Mouse (Mus musculus): ENCODE measurements around the gene Prex1.
A peak's percentile ranks its signal among the peaks of the same experiment; 100 is the strongest.

Gene Prex1

GRCm38 (mm10) chr2:166720416-166720815 lies 6.8 kb upstream of the Prex1 start:
- DNase-seq = peak; percentile 30 to 33

DNA sequence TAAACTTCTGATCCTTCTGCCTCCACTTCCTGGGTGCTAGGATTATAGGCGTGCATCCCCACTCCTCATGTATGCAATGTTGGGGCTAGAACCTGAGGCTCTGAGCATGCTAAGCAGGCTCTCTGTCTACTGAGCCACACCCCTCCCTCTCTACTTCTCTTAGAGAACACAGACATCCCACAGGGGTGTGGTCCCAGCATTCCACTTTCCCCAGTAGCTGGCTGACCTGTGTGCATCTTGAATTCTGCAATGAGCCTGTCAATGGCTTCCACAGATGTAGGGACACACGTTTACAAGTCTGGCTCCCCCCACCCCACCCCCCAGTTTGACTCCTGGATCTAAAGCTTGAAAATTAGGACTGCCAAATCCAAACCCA lies 6.3 kb upstream of the Prex1 start:
- peak in 1 of 2 experiments; percentile 20 for DNase-seq

DNA sequence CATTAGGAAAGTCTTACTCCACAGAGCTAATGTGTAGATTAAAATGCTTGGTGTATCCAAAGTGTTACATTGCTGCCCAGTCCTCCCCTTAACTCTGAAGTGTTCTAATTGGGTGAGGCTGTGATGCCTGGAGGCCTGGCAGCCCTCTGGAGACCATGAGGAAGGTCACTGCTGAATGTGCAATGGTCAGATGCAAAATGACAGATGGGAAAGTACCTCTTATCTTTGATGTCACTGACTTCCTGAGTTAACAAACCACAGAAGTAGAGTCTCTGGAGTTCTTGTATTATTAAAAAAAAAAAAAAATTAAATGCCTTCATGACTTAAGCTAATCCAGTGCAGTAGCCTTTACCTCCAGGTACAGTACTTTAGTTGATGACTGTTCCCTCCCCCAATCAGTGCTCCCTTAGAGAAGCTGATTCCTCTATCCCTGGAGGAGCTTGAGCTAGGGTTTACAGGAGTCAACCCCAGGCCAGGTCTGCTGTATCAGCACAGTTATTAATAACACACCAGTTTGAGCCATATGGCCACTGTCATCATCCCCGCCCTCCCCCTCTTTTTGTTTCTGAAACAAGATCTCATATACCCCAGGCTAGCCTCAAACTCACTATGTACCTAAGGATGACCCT lies 5.8 kb upstream of the Prex1 start:
- DNase-seq = no peak

GRCm38 (mm10) chr2:166716067-166716466 lies 2.4 kb upstream of the Prex1 start:
- no peak for DNase-seq

DNA sequence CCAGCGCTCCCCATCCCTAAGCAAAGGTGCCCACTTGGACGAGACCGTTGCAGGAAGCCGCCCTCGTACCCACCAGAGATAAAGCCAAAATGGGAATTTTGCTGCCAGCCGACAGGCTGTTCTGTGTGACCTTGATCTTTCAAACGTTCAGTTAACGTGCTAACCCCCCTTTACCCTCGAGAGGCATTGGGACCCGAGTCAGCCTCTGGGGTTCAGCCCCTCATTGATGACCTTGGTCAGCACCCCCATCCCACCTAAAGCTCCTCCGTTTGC lies 731 bp upstream of the Prex1 start:
- no peak for DNase-seq

DNA sequence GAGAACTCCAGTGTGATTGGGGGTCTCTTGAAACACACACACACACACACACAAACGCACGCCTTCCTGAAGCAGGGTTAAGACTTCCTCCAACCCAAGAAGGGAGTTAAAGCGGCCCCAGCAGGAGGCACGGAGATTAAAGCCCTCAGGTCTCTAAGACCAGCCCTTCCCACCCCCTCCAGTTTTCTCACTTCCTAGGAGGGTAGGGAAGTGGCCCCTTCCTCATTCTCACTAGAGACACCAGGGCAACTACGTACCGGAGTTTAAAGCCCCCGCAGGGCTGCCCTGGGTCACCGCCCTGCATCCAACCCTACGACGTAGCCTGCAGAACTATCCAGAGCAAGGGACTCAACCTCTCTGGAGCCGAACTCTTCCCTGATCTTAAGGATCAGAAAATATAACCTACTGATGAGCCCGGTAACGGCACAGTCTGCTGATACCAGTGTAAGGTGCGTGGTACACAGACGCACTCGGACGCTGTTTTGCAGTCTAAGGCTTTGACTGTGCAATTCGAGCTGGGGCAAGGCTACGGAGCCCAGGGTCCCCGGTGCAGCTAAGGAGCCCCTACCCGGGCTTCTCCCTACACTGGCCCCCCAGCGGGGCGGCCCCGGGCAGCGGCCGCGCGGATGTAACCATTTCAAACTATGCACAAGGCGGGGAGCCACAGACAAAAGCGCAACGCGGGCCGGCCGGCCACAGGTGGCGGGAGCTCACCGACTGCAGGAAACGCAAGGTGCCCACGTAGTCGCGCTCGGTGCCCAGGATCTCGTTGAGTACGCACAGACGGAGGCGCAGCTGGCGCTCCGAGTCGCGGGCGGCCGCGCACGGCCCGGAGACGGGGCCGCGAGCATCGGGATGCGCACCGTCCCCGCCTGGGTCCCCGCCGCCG lies 587 bp downstream of the Prex1 start:
- DNase-seq = peak; percentile 77 to 83

DNA sequence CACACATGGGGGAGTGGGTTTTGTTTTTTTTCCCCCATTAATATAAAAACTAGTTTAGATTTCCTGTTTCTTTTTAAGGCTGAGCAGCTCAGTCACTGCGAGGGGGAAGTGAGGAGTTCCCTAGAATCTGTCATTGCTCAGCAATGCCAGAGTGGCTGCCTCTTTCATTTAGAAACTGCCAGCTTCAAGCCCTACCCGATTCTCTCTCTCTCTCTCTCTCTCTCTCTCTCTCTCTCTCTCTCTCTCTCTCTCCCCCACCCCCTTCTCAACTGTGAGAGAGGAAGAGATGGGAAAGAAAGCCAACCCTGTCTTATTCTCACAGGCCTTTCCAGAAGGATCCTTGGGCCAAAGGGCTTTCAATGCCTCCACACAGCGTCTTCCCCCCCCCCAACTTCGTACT lies 1.3 kb downstream of the Prex1 start:
- no peak for DNase-seq

DNA sequence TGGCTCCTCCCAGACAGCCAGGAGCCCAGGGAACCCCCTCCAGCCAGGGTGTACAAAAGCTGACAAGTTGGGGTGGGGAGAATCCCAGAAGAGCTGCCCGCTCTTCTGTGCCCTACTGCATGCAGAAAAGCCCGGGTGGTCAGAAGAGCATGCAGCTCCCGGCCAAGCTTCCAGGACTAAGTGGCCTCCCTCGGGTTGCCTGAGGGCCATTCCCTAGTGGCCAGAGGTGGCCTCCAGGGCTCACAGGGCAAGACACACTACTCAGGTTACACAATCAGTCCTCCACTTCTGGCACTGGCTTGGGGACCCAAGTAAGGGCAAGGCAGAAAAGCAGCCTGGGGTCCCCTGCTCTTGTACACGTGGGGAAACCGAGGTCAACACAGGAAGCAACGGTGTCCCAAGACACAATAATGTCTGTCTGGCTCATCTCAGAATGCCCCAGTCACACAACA lies 1.9 kb downstream of the Prex1 start:
- DNase-seq = no peak

DNA sequence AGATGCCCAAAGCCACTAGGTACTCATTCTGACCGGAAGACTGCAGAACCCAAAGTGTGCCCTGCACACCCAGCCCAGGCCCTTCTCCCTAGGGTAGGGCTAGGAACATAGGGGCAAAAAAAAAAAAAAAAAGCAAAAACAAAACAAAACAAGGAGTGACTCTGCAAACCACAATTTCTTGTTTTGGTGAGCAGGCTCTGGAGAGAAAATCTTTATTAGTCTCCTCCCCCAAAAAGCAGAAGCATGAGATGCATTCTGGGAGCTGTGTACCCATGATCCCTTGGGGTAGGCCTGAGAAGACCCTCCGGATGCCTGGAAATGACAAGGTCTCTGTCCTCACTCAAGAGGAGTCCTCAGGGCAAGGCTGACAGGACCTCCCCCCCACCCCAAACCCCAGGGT lies 3.7 kb downstream of the Prex1 start:
- no peak for DNase-seq

DNA sequence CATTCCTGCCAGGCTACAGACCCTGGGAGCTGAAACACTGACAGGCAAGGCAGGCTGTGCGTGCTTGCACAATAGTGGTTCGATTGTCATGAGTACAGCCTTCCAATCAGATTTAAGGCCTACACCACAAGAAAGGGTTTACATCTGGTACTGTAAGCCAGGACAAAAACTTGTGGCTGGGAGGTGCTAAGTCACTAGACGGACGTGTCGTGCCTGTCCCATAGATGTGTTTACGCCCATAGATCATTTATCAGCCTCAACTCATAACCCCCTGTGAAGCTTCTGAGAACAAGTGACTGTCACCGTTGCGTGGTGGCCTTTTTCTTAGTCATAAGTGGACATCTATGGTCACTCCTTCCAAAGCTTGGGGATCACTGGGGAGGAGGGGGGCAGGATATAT lies 5.3 kb downstream of the Prex1 start:
- no peak for DNase-seq

DNA sequence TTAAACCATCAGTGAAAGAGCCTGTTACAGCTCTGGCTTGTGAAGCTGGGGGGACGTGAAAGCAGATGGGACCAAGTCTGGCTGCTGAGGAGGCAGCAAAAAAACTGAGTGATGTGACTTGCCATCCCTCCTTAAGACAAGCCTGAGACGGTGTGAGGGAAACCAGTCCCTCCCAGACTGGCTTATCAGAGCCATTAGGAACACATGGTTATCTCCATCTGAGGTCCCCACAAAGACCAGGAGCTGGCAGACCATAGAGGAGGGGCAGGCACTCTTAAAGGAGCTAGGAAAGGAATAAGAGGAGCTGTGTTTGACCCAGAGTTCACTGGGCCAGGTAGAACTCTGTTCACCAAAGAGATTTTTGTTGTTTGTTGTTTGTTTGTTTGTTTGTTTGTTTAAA lies 7.1 kb downstream of the Prex1 start:
- DNase-seq = no peak

DNA sequence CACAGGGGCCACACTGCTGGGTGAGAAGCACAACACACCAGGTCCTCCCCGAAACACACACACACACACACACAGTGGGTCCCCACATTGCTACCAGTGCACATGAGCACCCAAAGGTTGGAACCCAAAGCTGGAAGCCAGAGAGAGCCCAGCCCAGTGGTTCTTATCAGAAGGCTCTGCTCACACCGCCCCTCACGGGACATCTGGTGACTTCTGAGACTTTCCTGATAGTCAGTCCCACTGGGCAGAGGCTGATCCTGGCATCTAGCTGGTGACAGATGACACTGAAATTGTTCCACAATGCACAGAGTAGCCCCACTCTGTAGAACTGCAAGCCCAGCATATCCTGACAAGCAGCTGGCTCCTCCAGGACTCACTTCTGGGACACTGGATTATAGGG lies 10.1 kb downstream of the Prex1 start:
- no peak for DNase-seq

DNA sequence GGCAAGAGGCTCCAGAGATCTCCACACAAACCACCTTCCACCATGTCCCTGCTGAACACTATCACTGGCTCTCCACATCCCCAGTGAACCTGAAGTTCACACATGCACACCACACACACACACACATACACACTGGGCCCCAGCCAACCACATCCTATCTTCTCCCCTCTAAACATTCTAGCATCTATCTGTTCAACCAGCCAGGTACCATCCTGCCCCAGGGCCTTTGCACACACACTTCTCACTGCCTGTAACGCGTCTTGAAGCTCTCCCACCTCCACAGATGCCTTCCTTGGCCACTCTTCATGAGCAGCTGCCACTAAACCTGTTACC lies 11.6 kb downstream of the Prex1 start:
- peak; percentile 23 to 39 for DNase-seq

GRCm38 (mm10) chr2:166701248-166702112 lies 12.2 kb downstream of the Prex1 start:
- DNase-seq = peak; percentile 30 to 57

GRCm38 (mm10) chr2:166700732-166701131 lies 12.9 kb downstream of the Prex1 start:
- no peak for DNase-seq

DNA sequence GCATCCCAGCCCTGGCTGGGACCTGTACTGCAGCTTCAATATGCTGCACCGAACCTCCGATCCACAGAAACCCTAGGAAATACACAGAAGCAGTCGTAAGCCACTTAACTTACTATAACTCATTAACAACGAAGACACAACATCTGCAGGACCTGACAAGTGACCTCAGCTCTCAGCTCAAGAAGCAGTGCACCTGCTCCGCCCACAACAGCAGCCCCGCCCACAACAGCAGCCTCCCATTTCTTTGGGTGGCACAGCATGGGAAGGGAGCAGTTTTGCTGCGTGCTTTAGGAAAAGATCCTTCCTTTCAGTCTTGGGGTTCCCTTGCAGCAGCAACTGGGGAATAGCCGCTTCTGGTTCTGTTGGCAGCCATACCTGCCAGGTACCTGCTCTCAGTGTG lies 13.5 kb downstream of the Prex1 start:
- DNase-seq = no peak

- no peak for DNase-seq
Measured at GRCm38 (mm10) chr2:166699552-166699951, 14.1 kb downstream of the Prex1 start.

DNA sequence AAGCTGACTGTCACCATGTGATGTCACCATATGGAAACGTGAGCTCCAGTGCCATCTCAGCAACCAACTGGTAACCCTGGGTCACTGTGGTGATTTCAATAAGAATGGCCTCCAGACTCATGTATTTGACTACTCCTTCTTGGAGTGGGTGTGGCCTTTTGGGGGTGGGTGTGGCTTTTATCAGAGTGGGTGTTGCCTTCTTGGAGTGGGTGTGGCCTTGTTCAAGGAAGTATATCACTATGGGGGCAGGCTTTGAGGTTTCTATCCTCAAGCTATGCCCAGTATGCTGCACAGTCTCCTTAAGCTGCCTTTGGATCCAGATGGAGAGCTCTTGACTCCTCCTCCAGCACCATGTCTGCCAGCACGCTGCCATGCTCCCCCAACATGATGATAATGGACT lies 19.0 kb downstream of the Prex1 start:
- DNase-seq = no peak

DNA sequence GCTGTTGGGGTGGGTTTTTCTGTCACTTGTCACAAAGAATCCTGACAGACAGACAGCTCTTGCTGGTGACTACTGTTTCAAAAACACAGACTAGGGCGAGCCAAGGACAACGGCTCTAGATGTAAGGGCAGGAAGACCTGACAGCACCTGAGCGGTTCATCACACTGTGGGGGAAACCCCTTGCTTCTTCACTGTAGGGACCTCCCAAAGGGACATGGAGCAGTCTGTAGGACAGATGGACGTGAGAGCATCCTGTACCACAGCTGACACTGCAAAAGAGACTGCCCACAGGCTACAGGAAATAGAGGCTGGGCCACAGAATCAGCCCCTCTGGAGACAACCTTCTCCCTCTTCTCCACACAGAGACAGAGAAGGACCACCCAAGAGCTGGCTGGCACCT lies 20.2 kb downstream of the Prex1 start:
- DNase-seq = no peak

- DNase-seq = no peak
Measured at GRCm38 (mm10) chr2:166691602-166692509, 21.8 kb downstream of the Prex1 start.

DNA sequence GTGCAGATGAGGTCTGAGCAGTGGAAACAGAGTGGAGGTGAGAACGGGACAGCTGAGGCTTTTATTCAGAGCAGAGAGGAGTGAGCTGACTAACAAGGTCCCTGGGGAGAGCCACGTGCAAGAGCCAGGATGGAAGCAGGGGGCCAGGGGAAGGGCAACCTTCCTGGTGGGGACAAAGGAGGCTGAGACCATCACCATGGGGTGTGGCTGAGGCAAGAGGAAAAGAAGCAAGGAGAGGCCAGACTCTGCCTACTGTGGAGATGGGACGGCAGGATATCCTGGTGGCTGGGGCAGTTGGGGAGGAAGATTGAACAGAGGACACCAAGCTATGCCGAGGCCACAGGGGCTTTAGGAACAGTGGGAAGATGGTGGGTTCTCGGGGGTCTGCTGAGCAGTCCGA lies 26.7 kb downstream of the Prex1 start:
- DNase-seq = no peak

- DNase-seq = no peak
Measured at GRCm38 (mm10) chr2:166685824-166686223, 27.8 kb downstream of the Prex1 start.

Measured in thymus, postnatal 36 days (tissue).